Mouse (Mus musculus): Measurements from ENCODE around the gene Sp6. TPM values are rescaled to one million over a fixed set of nuclear protein-coding genes. Genes with fewer than 3 reads are reported as not detected.

Sp6 gene
- polyA plus RNA-seq, 1 experiment from 2014 or later: 0.15 TPM

DNA sequence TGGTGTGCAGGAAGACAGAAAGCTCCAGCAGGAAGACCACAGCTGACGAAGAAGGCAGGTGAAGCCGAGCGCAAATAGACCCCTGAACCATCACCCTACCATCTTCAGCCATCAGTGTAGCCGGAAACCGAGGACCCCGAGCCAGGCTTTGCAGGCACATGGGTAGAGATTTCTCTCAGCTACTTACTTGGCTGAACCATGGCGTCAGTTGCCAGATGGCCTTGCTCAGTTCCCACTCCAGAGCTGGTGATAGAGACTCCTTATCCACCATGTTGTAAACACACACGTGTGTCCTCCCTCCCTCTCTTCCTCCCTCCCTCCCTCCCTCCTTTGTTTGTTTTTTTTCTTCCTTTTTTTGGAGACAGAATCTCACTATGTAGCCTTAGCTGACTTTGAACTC lies 61.0 kb downstream of the Sp6 start:
- H3K27me3 ChIP-seq (replicated peaks): no peaks in the 10 kb centered on the region
- no peak for ATAC-seq
- WGBS (ENCODE audit: insufficient replicate concordance): 47% methylated on average over 8 of the region's 8 CpGs

More for the DNA sequence above, 61.0 kb downstream of the Sp6 start:
- Histone ChIP-seq H3K36me3 (no peaks in the 10 kb centered on the region), H3K9me3 (replicated peaks) (no peaks in the 10 kb centered on the region), H3K4me1 (no peaks in the 10 kb centered on the region), H3K4me3 (no peak overlapping the region), H3K4me2 (no peak overlapping the region), H3K27ac (no peak overlapping the region), H3K9ac (no peak overlapping the region)

Small RNAs within 50 kb of the gene (microRNA-seq; reads per million reads assigned to microRNA genes)
- not detected for gene Mir8103

Other genes starting within 250 kb of the Sp6 start
- gene Snx11, start 235.8 kb upstream of the Sp6 start, polyA plus RNA-seq (2016; fragmentation: Nextera tagmentation; extraction: Ambion mirVana): 14.3 and 14.4 TPM in 2 replicates
- gene Cbx1, start 224.3 kb upstream of the Sp6 start, polyA plus RNA-seq (2016; fragmentation: Nextera tagmentation; extraction: Ambion mirVana): 51.6 and 52.4 TPM in 2 replicates
- 26.7 and 32.4 TPM in 2 replicates for gene Nfe2l1, start 183.4 kb upstream of the Sp6 start, polyA plus RNA-seq (2016; fragmentation: Nextera tagmentation; extraction: Ambion mirVana)
- 25.6 and 26.7 TPM in 2 replicates for gene Copz2, start 163.5 kb upstream of the Sp6 start, polyA plus RNA-seq (2016; fragmentation: Nextera tagmentation; extraction: Ambion mirVana)
- gene Cdk5rap3, start 96.9 kb upstream of the Sp6 start, polyA plus RNA-seq (2016; fragmentation: Nextera tagmentation; extraction: Ambion mirVana): 49.0 and 51.6 TPM in 2 replicates
- 2.4 and 3.2 TPM in 2 replicates for gene Prr15l, start 85.3 kb upstream of the Sp6 start, polyA plus RNA-seq (2016; fragmentation: Nextera tagmentation; extraction: Ambion mirVana)
- gene Pnpo, start 69.4 kb upstream of the Sp6 start, polyA plus RNA-seq (2016; fragmentation: Nextera tagmentation; extraction: Ambion mirVana): 528 and 553 TPM in 2 replicates
- gene Sp2, start 30.4 kb upstream of the Sp6 start, polyA plus RNA-seq (2016; fragmentation: Nextera tagmentation; extraction: Ambion mirVana): 15.5 and 18.5 TPM in 2 replicates
- 9.8 and 11.0 TPM in 2 replicates for gene Scrn2, start 16.5 kb downstream of the Sp6 start, polyA plus RNA-seq (2016; fragmentation: Nextera tagmentation; extraction: Ambion mirVana)
- gene Lrrc46, start 28.0 kb downstream of the Sp6 start, polyA plus RNA-seq (2016; fragmentation: Nextera tagmentation; extraction: Ambion mirVana): 0.35 and 0.48 TPM in 2 replicates
- 56.7 TPM in 2 replicates for gene Mrpl10, start 28.2 kb downstream of the Sp6 start, polyA plus RNA-seq (2016; fragmentation: Nextera tagmentation; extraction: Ambion mirVana)
- 3.7 and 3.8 TPM in 2 replicates for gene Osbpl7, start 37.2 kb downstream of the Sp6 start, polyA plus RNA-seq (2016; fragmentation: Nextera tagmentation; extraction: Ambion mirVana)
- gene Tbx21, start 101.9 kb downstream of the Sp6 start, polyA plus RNA-seq (2016; fragmentation: Nextera tagmentation; extraction: Ambion mirVana): not detected in 2 replicates
- gene Tbkbp1, start 138.1 kb downstream of the Sp6 start, polyA plus RNA-seq (2016; fragmentation: Nextera tagmentation; extraction: Ambion mirVana): 3.6 and 4.0 TPM in 2 replicates
- gene Kpnb1, start 174.5 kb downstream of the Sp6 start, polyA plus RNA-seq (2016; fragmentation: Nextera tagmentation; extraction: Ambion mirVana): 38.5 and 39.3 TPM in 2 replicates

Data from liver, embryonic 12.5 days (tissue).